8 mouse cellular contexts compared by ENCODE assay signal in genomic region chr15:84922884-84923507, GRCm38 (mm10). TPM values are rescaled to one million over a fixed set of nuclear protein-coding genes. Genes with fewer than 3 reads are reported as not detected.
A peak's percentile ranks its signal among the peaks of the same experiment; 100 is the strongest.
DNase-seq lines count a peak whose midpoint lies in the region; ATAC-seq and TF ChIP-seq lines count a peak whose summit lies in the region.

Gene Nup50, plus strand, starts transcription at chr15:84923411.

- H3K27me3 ChIP-seq in hindbrain, embryonic 10.5 days (ENCODE audit: insufficient read depth, poor library complexity, severe bottlenecking): no peaks in the 10 kb centered on the region
- no peaks in the 10 kb centered on the region for H3K27me3 ChIP-seq in lung, postnatal 0 days (replicated peaks; ENCODE audit: insufficient read depth, low read length)

- peaks cover 20% of the 10 kb centered on the region for H3K36me3 ChIP-seq in hindbrain, embryonic 10.5 days
- H3K36me3 ChIP-seq in lung, postnatal 0 days (ENCODE audit: insufficient read depth, low read length): 0 out of 2 replicates have a peak, but pooled peaks cover 8% of the 10 kb centered on the region

- H3K4me1 ChIP-seq in hindbrain, embryonic 10.5 days (replicated peaks): peaks cover 37% of the 10 kb centered on the region
- H3K4me1 ChIP-seq in lung, postnatal 0 days (ENCODE audit: insufficient read depth, low read depth, low read length): peaks cover 10% of the 10 kb centered on the region; the same call in 1 of the 2 replicates

- peak within 1 kb of the TSS; percentile 98 for H3K4me3 ChIP-seq in hindbrain, embryonic 10.5 days
- peak within 1 kb of the TSS; percentile 95 for H3K4me3 ChIP-seq in lung, postnatal 0 days (ENCODE audit: low read depth, low read length)

- no peak for TF ChIP-seq EP300 in lung, postnatal 0 days (IDR thresholded peaks at IDR 0.05)

- H3K9ac ChIP-seq in lung, postnatal 0 days (replicated peaks; ENCODE audit: low read depth): peak within 1 kb of the TSS; percentile 88

- WGBS in hindbrain, embryonic 10.5 days: under 1% methylated on average over 60 of the region's 60 CpGs
- under 1% methylated on average over 60 of the region's 60 CpGs for WGBS in lung, postnatal 0 days

- peak; percentile 100 for DNase-seq in MN1 (ENCODE audit: low spot score)
- DNase-seq in cerebellum, adult 9-10 months: peak; percentile 100
- DNase-seq in hindbrain, embryonic 10.5 days (ENCODE audit: low spot score): peak; percentile 100
- peak; percentile 99 for DNase-seq in layer of hippocampus, adult 9-11 months
- DNase-seq in lung, postnatal 0 days (ENCODE audit: low spot score): peak; percentile 100
- peak; percentile 100 for DNase-seq in ovary, postnatal 14 days (ENCODE audit: low spot score)
- DNase-seq in thymus, postnatal 14 days: peak; percentile 99

- H3K27ac ChIP-seq in hindbrain, embryonic 10.5 days: peak within 1 kb of the TSS; percentile 97
- H3K27ac ChIP-seq in lung, postnatal 0 days (ENCODE audit: low read length): peak within 1 kb of the TSS; percentile 97

- H3K4me2 ChIP-seq in lung, postnatal 0 days (replicated peaks; ENCODE audit: low read depth, low read length): peak within 1 kb of the TSS; percentile 84

- TF ChIP-seq CTCF in lung, postnatal 0 days (IDR thresholded peaks at IDR 0.05): no peak

- H3K9me3 ChIP-seq in hindbrain, embryonic 10.5 days: no peaks in the 10 kb centered on the region
- H3K9me3 ChIP-seq in lung, postnatal 0 days (ENCODE audit: low read length): no peaks in the 10 kb centered on the region

- peak; percentile 81 for ATAC-seq in frontal cortex, adult (ENCODE audit: low TSS enrichment)
- ATAC-seq in lung, postnatal 0 days: peak; percentile 95

RNA-seq across cellular contexts. Expression of gene Nup50, which starts in this region (rescaled TPM):
- 62.0 and 69.7 TPM in 2 replicates for polyA plus RNA-seq in hindbrain, embryonic 10.5 days (2016; fragmentation: Nextera tagmentation; extraction: Ambion mirVana)
- polyA plus RNA-seq in lung, postnatal 0 days (2015; fragmentation: Nextera tagmentation; extraction: Ambion mirVana): 12.1 and 13.9 TPM in 2 replicates

Comparison
In these comparisons a context has a peak if more than half of its experiments do, and no peak if none do; other contexts are left out.
1. Peak in every context shown above with its lines: DNase-seq, ATAC-seq, H3K4me3 ChIP-seq and H3K27ac ChIP-seq.